Mouse (Mus musculus) heart, postnatal 0 days (tissue): ENCODE results near the gene Eva1b. TPM values are rescaled to one million over a fixed set of nuclear protein-coding genes. Genes with fewer than 3 reads are reported as not detected.

Experiments used
- ATAC-seq: fragments of 200-750 bp; cut with Nextera tagmentation; 2 replicates; pipeline ENCODE4 v1.8.0; 2017; ENCODE audit warnings: low read depth, moderate number of reproducible peaks, moderate library complexity; ENCODE audit not compliant: insufficient read depth
- DNase-seq: peaks from one replicate; pipeline ENCODE4 v3.0.0-alpha.2; 2016; ENCODE audit warnings: low spot score
- H3K27ac ChIP-seq: fragments of 300-500 bp; sonication (generic); 2 replicates; pipeline ENCODE4 v1.5.1; 2014; ENCODE audit warnings: low read depth, mild to moderate bottlenecking
- H3K27me3 ChIP-seq: fragments of 300-500 bp; sonication (generic); 2 replicates; pipeline ENCODE4 v1.6.1; 2014; ENCODE audit warnings: low read length, mixed read lengths; ENCODE audit not compliant: control insufficient read depth, insufficient read depth
- H3K36me3 ChIP-seq: fragments of 300-500 bp; sonication (generic); replicated peaks from 2 replicates; pipeline ENCODE4 v1.6.1; 2014; ENCODE audit warnings: low read length, mixed read lengths; ENCODE audit not compliant: control insufficient read depth, insufficient read depth
- H3K4me1 ChIP-seq: fragments of 300-500 bp; sonication (generic); 2 replicates; pipeline ENCODE4 v1.6.1; 2014; ENCODE audit warnings: antibody characterized with exemption; ENCODE audit not compliant: control insufficient read depth, insufficient read depth
- H3K4me2 ChIP-seq: fragments of 300-500 bp; sonication (generic); 2 replicates; pipeline ENCODE4 v1.6.1; 2014; ENCODE audit warnings: low read depth, mild to moderate bottlenecking, low read length, moderate library complexity
- H3K4me3 ChIP-seq: fragments of 300-500 bp; sonication (generic); 2 replicates; pipeline ENCODE4 v1.5.1; 2014; ENCODE audit warnings: low read depth, low read length
- H3K9ac ChIP-seq: fragments of 300-500 bp; sonication (generic); replicated peaks from 2 replicates; pipeline ENCODE4 v1.6.1; 2014; ENCODE audit warnings: low read depth, low read length, mixed read lengths
- H3K9me3 ChIP-seq: fragments of 300-500 bp; sonication (generic); replicated peaks from 2 replicates; pipeline ENCODE4 v1.6.1; 2016; ENCODE audit warnings: low read length; ENCODE audit not compliant: control insufficient read depth
- CTCF ChIP-seq: IDR thresholded peaks from 2 replicates; pipeline ENCODE4 v1.5.1; 2016; ENCODE audit warnings: antibody characterized with exemption, control low read depth, low read depth
- EP300 ChIP-seq: IDR thresholded peaks from 2 replicates; pipeline ENCODE4 v1.6.1; 2016; ENCODE audit warnings: antibody characterized with exemption, low read depth
- WGBS: fragments of 180-500 bp; shearing (Covaris S2); extraction: QIAGEN DNeasy Blood & Tissue Kit; methylation state at CpG from one replicate; pipeline ENCODE4 v1.1.7; 2014; 5-methylcytosine and 5-hydroxymethylcytosine counted together
- polyA plus RNA-seq: library from polyadenylated mRNA; unstranded; fragments of >200 nt; fragmentation: Nextera tagmentation; extraction: Ambion mirVana; gene quantifications from 2 replicates; pipeline ENCODE4 v1.2.1, GENCODE M21; 2015
- total RNA-seq: library from RNA; depleted of rRNA; stranded (reverse); fragments of >200 nt; gene quantifications from 2 replicates; pipeline ENCODE4 v1.2.3, GENCODE M21; 2014; ENCODE audit warnings: low replicate concordance

Gene Eva1b
- total and polyA plus RNA-seq, 2 experiments from 2014 or later = 26.8 to 53.1 TPM

GRCm38 (mm10) chr4:126115411-126115810 is 32.1 kb upstream of the Eva1b start:
- Histone ChIP-seq H3K9me3 (no peaks in the 10 kb centered on the region), H3K4me3 (no peak overlapping the region), H3K4me2 (no peak overlapping the region), H3K4me1 (peaks cover 27% of the 10 kb centered on the region), H3K36me3 (peaks cover 8% of the 10 kb centered on the region), H3K9ac (no peak overlapping the region), H3K27me3 (no peaks in the 10 kb centered on the region), H3K27ac (no peak overlapping the region)
- WGBS = 88% methylated on average over 9 of the region's 9 CpGs
- TF ChIP-seq CTCF (no peak), EP300 (no peak)
- no peak for DNase-seq
- no peak for ATAC-seq

GRCm38 (mm10) chr4:126115871-126116521 is 31.5 kb upstream of the Eva1b start:
- no peak overlapping the region for H3K4me2 ChIP-seq
- no peak overlapping the region for H3K4me3 ChIP-seq
- ATAC-seq = no peak
- H3K4me1 ChIP-seq = peaks cover 21% of the 10 kb centered on the region
- no peak overlapping the region for H3K27ac ChIP-seq
- WGBS = 63% methylated on average over 6 of the region's 6 CpGs
- no peak for DNase-seq
- peaks cover 10% of the 10 kb centered on the region for H3K36me3 ChIP-seq
- no peaks in the 10 kb centered on the region for H3K27me3 ChIP-seq
- no peaks in the 10 kb centered on the region for H3K9me3 ChIP-seq
- H3K9ac ChIP-seq = no peak overlapping the region
- TF ChIP-seq CTCF (no peak), EP300 (no peak)

GRCm38 (mm10) chr4:126117116-126117515 is 30.4 kb upstream of the Eva1b start:
- no peaks in the 10 kb centered on the region for H3K27me3 ChIP-seq
- H3K4me2 ChIP-seq = no peak overlapping the region
- H3K36me3 ChIP-seq = peaks cover 16% of the 10 kb centered on the region
- 88% methylated on average over 8 of the region's 8 CpGs for WGBS
- no peak for TF ChIP-seq EP300
- TF ChIP-seq CTCF = no peak
- H3K9ac ChIP-seq = no peak overlapping the region
- DNase-seq (no peak), ATAC-seq (no peak)
- H3K4me1 ChIP-seq = peaks cover 10% of the 10 kb centered on the region; the same call in 1 of the 2 replicates
- no peak overlapping the region for H3K27ac ChIP-seq
- peaks cover 5% of the 10 kb centered on the region; the same call in 1 of the 2 replicates for H3K9me3 ChIP-seq
- H3K4me3 ChIP-seq = no peak overlapping the region

- Histone ChIP-seq H3K4me2 (no peak overlapping the region), H3K9me3 (peaks cover 5% of the 10 kb centered on the region; the same call in 1 of the 2 replicates), H3K27ac (no peak overlapping the region), H3K4me3 (no peak overlapping the region), H3K9ac (no peak overlapping the region), H3K27me3 (no peaks in the 10 kb centered on the region), H3K36me3 (peaks cover 18% of the 10 kb centered on the region), H3K4me1 (peaks cover 11% of the 10 kb centered on the region)
- WGBS = 86% methylated on average over 4 of the region's 4 CpGs
- TF ChIP-seq CTCF (no peak), EP300 (no peak)
- DNase-seq (no peak), ATAC-seq (no peak)
Measured at GRCm38 (mm10) chr4:126118651-126119050, 28.9 kb upstream of the Eva1b start.

GRCm38 (mm10) chr4:126119051-126119450 is 28.5 kb upstream of the Eva1b start:
- Histone ChIP-seq H3K27me3 (no peaks in the 10 kb centered on the region), H3K4me2 (no peak overlapping the region), H3K4me1 (peaks cover 11% of the 10 kb centered on the region), H3K36me3 (peaks cover 22% of the 10 kb centered on the region), H3K27ac (no peak overlapping the region), H3K9ac (no peak overlapping the region), H3K4me3 (no peak overlapping the region), H3K9me3 (peaks cover 5% of the 10 kb centered on the region; the same call in 1 of the 2 replicates)
- no peak for TF ChIP-seq CTCF
- no peak for TF ChIP-seq EP300
- 79% methylated on average over 1 of the region's 1 CpGs for WGBS
- ATAC-seq (no peak), DNase-seq (no peak)

GRCm38 (mm10) chr4:126120052-126120451 is 27.5 kb upstream of the Eva1b start:
- H3K27ac ChIP-seq = no peak overlapping the region
- WGBS = 91% methylated on average over 5 of the region's 5 CpGs
- no peak for DNase-seq
- H3K9me3 ChIP-seq = peaks cover 5% of the 10 kb centered on the region; the same call in 1 of the 2 replicates
- H3K9ac ChIP-seq = no peak overlapping the region
- H3K4me1 ChIP-seq = peaks cover 11% of the 10 kb centered on the region
- no peak for ATAC-seq
- H3K36me3 ChIP-seq = peaks cover 32% of the 10 kb centered on the region
- H3K4me3 ChIP-seq = no peak overlapping the region
- no peaks in the 10 kb centered on the region for H3K27me3 ChIP-seq
- H3K4me2 ChIP-seq = no peak overlapping the region
- TF ChIP-seq EP300 (no peak), CTCF (no peak)
